Mouse (Mus musculus): ENCODE results near the gene Cep170.

DNA sequence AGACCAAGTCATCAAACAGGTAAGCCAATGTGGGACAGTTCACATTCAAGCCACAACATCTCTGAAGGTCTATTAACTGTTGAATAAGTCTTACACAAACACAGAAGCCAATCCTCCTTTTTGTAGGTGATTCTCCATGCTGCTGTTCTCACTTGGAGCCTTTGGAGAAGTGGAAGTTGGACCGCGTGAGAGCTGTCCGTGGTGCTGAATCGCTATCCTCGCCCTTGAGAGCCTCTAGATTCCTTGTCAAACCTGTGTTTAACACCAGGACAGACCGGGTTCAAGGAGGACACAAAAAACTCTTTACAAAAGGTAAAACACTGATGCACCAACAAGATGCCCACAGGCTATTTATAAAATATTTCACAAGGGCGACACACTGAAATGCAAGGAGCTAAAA, 116.8 kb downstream of the Cep170 start:
- TF ChIP-seq CTCF (IDR thresholded peaks at IDR 0.05; ENCODE audit: extremely low read depth, insufficient read depth, low read length) (no peak), POLR2A (IDR thresholded peaks at IDR 0.05; ENCODE audit: extremely low read depth, insufficient read depth, low read length) (no peak)

Measured in cortical plate, adult 2 months (tissue).